Mouse (Mus musculus): ENCODE measurements around the gene Lrrc28. TPM values are rescaled to one million over a fixed set of nuclear protein-coding genes. Genes with fewer than 3 reads are reported as not detected.

The Lrrc28 gene
- polyA plus RNA-seq, 1 experiment from 2014 or later: 13.5 TPM

- no peak overlapping the region for H3K4me3 ChIP-seq (ENCODE audit: low read length)
- WGBS: 69% methylated on average over 5 of the region's 5 CpGs
- H3K36me3 ChIP-seq (ENCODE audit: control insufficient read depth, insufficient read depth, low read length): no peaks in the 10 kb centered on the region
- no peak for ATAC-seq (ENCODE audit: low read depth)
- peaks cover 23% of the 10 kb centered on the region for H3K4me1 ChIP-seq (replicated peaks; ENCODE audit: control insufficient read depth, insufficient read depth, low read length)
- no peak overlapping the region for H3K9ac ChIP-seq (ENCODE audit: low read length)
- no peaks in the 10 kb centered on the region for H3K27me3 ChIP-seq (ENCODE audit: control insufficient read depth, insufficient read depth, low read depth, low read length)
- no peak overlapping the region for H3K4me2 ChIP-seq (ENCODE audit: low read depth, low read length)
- H3K27ac ChIP-seq (ENCODE audit: low read length): no peak overlapping the region
- no peaks in the 10 kb centered on the region for H3K9me3 ChIP-seq (ENCODE audit: control insufficient read depth, low read length)
Observed at GRCm38 (mm10) chr7:67652211-67652610, 7.1 kb upstream of the Lrrc28 start.

GRCm38 (mm10) chr7:67648376-67648775, 3.3 kb upstream of the Lrrc28 start:
- H3K27ac ChIP-seq (ENCODE audit: low read length): no peak overlapping the region
- no peak for ATAC-seq (ENCODE audit: low read depth)
- H3K4me3 ChIP-seq (ENCODE audit: low read length): peak overlapping the region; percentile 40
- H3K27me3 ChIP-seq (ENCODE audit: control insufficient read depth, insufficient read depth, low read depth, low read length): no peaks in the 10 kb centered on the region
- H3K4me2 ChIP-seq (ENCODE audit: low read depth, low read length): peak overlapping the region; percentile 60
- no peaks in the 10 kb centered on the region for H3K9me3 ChIP-seq (ENCODE audit: control insufficient read depth, low read length)
- H3K9ac ChIP-seq (ENCODE audit: low read length): peak overlapping the region; percentile 59
- peaks cover 26% of the 10 kb centered on the region for H3K4me1 ChIP-seq (replicated peaks; ENCODE audit: control insufficient read depth, insufficient read depth, low read length)
- 56% methylated on average over 4 of the region's 4 CpGs for WGBS
- H3K36me3 ChIP-seq (ENCODE audit: control insufficient read depth, insufficient read depth, low read length): no peaks in the 10 kb centered on the region

DNA sequence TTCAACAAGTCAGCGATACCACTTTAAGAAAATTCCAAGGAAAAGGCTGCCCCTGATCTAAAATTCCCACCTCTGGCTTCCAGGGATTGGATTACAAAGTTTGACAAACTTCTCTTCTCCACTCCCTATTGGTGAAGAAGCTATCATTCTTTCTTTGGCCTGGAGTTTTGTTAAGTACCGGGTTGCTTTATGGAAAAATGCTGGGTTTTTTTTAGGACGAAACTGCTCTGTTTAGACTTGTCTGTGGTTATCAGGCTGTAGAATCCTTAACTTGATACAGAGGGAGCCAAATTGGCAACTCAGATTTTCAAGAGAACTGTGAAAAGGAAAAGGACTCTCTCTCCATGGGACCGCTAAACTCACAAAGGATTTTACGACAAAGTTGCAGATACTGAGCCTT, 2.2 kb upstream of the Lrrc28 start, which contains the start of gene Ttc23:
Gene Ttc23 (plus strand): TSS at position 134 of the 400 bp plus-strand sequence.
- peak; percentile 47; the same call in 1 of the 2 replicates for ATAC-seq (ENCODE audit: low read depth)
- Histone ChIP-seq H3K27me3 (ENCODE audit: control insufficient read depth, insufficient read depth, low read depth, low read length) (no peaks in the 10 kb centered on the region), H3K36me3 (ENCODE audit: control insufficient read depth, insufficient read depth, low read length) (no peaks in the 10 kb centered on the region), H3K27ac (ENCODE audit: low read length) (peak within 1 kb of the TSS; percentile 75), H3K4me1 (replicated peaks; ENCODE audit: control insufficient read depth, insufficient read depth, low read length) (peaks cover 26% of the 10 kb centered on the region), H3K4me2 (ENCODE audit: low read depth, low read length) (peak within 1 kb of the TSS; percentile 86), H3K9me3 (ENCODE audit: control insufficient read depth, low read length) (no peaks in the 10 kb centered on the region), H3K4me3 (ENCODE audit: low read length) (peak within 1 kb of the TSS; percentile 83), H3K9ac (ENCODE audit: low read length) (peak within 1 kb of the TSS; percentile 87)
- WGBS: 3% methylated on average over 5 of the region's 5 CpGs

DNA sequence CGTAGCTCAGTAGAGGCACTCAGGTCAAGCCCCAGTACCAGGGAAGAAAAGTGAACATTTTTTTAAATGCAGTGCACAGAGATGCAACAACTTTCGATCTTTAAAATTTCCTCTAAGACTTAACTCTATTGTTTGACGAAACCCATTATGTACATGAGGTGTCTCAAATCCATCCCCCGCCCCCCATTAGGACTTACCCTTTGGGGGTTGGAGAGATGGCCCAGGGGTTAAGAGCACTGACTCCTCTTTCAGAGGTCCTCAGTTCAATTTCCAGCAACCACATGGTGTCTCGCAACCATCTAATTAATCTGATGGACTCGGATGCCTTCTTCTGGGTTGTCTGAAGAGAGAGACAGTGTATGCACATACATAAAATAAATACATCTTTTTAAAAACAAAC, 1.1 kb upstream of the Lrrc28 start:
- H3K4me1 ChIP-seq (replicated peaks; ENCODE audit: control insufficient read depth, insufficient read depth, low read length): peaks cover 24% of the 10 kb centered on the region
- H3K36me3 ChIP-seq (ENCODE audit: control insufficient read depth, insufficient read depth, low read length): no peaks in the 10 kb centered on the region
- H3K9me3 ChIP-seq (ENCODE audit: control insufficient read depth, low read length): no peaks in the 10 kb centered on the region
- H3K4me3 ChIP-seq (ENCODE audit: low read length): peak overlapping the region; percentile 83
- H3K27me3 ChIP-seq (ENCODE audit: control insufficient read depth, insufficient read depth, low read depth, low read length): no peaks in the 10 kb centered on the region
- WGBS: 10% methylated on average over 6 of the region's 6 CpGs
- peak overlapping the region; percentile 86 for H3K4me2 ChIP-seq (ENCODE audit: low read depth, low read length)
- peak overlapping the region; percentile 90; the same call in 1 of the 2 replicates for H3K27ac ChIP-seq (ENCODE audit: low read length)
- ATAC-seq (ENCODE audit: low read depth): no peak
- H3K9ac ChIP-seq (ENCODE audit: low read length): peak overlapping the region; percentile 87

- H3K27me3 ChIP-seq (ENCODE audit: control insufficient read depth, insufficient read depth, low read depth, low read length): no peaks in the 10 kb centered on the region
- peak overlapping the region; percentile 83 for H3K4me3 ChIP-seq (ENCODE audit: low read length)
- no peaks in the 10 kb centered on the region for H3K36me3 ChIP-seq (ENCODE audit: control insufficient read depth, insufficient read depth, low read length)
- under 1% methylated on average over 15 of the region's 15 CpGs for WGBS
- H3K4me2 ChIP-seq (ENCODE audit: low read depth, low read length): peak overlapping the region; percentile 86
- ATAC-seq (ENCODE audit: low read depth): no peak
- peak overlapping the region; percentile 90 for H3K27ac ChIP-seq (ENCODE audit: low read length)
- H3K4me1 ChIP-seq (replicated peaks; ENCODE audit: control insufficient read depth, insufficient read depth, low read length): peaks cover 24% of the 10 kb centered on the region
- no peaks in the 10 kb centered on the region for H3K9me3 ChIP-seq (ENCODE audit: control insufficient read depth, low read length)
- peak overlapping the region; percentile 87 for H3K9ac ChIP-seq (ENCODE audit: low read length)
Observed at GRCm38 (mm10) chr7:67645681-67646014, 580 bp upstream of the Lrrc28 start.

- H3K9me3 ChIP-seq (ENCODE audit: control insufficient read depth, low read length): no peaks in the 10 kb centered on the region
- peak overlapping the region; percentile 87 for H3K9ac ChIP-seq (ENCODE audit: low read length)
- no peaks in the 10 kb centered on the region for H3K27me3 ChIP-seq (ENCODE audit: control insufficient read depth, insufficient read depth, low read depth, low read length)
- no peak overlapping the region for H3K27ac ChIP-seq (ENCODE audit: low read length)
- no peak for ATAC-seq (ENCODE audit: low read depth)
- H3K4me1 ChIP-seq (replicated peaks; ENCODE audit: control insufficient read depth, insufficient read depth, low read length): peaks cover 19% of the 10 kb centered on the region
- peak overlapping the region; percentile 86 for H3K4me2 ChIP-seq (ENCODE audit: low read depth, low read length)
- no peaks in the 10 kb centered on the region for H3K36me3 ChIP-seq (ENCODE audit: control insufficient read depth, insufficient read depth, low read length)
- H3K4me3 ChIP-seq (ENCODE audit: low read length): peak overlapping the region; percentile 83
- WGBS: 33% methylated on average over 8 of the region's 8 CpGs
Observed at GRCm38 (mm10) chr7:67644291-67644690, 777 bp downstream of the Lrrc28 start.

DNA sequence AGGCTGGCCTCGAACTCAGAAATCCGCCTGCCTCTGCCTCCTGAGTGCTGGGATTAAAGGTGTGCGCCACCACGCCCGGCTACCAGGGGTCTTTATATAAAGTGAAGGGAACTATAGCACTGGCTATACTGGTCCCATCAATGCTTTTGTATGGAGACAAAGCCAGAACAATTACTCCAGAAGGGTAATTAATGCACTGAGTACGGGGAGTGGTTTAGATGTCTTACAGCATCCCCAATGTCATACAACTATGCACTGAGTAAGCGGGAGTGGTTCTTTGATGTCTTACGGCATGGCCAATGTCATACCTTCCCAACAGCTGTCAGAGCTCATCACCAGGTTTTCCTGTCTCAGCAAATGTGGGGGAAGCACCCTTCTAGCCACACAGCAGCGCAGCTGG, 2.1 kb downstream of the Lrrc28 start:
- no peaks in the 10 kb centered on the region for H3K27me3 ChIP-seq (ENCODE audit: control insufficient read depth, insufficient read depth, low read depth, low read length)
- H3K9ac ChIP-seq (ENCODE audit: low read length): no peak overlapping the region
- no peak overlapping the region for H3K4me2 ChIP-seq (ENCODE audit: low read depth, low read length)
- no peak overlapping the region for H3K4me3 ChIP-seq (ENCODE audit: low read length)
- H3K27ac ChIP-seq (ENCODE audit: low read length): no peak overlapping the region
- no peaks in the 10 kb centered on the region for H3K9me3 ChIP-seq (ENCODE audit: control insufficient read depth, low read length)
- H3K36me3 ChIP-seq (ENCODE audit: control insufficient read depth, insufficient read depth, low read length): no peaks in the 10 kb centered on the region
- 88% methylated on average over 9 of the region's 9 CpGs for WGBS
- no peak for ATAC-seq (ENCODE audit: low read depth)
- peaks cover 10% of the 10 kb centered on the region for H3K4me1 ChIP-seq (replicated peaks; ENCODE audit: control insufficient read depth, insufficient read depth, low read length)

DNA sequence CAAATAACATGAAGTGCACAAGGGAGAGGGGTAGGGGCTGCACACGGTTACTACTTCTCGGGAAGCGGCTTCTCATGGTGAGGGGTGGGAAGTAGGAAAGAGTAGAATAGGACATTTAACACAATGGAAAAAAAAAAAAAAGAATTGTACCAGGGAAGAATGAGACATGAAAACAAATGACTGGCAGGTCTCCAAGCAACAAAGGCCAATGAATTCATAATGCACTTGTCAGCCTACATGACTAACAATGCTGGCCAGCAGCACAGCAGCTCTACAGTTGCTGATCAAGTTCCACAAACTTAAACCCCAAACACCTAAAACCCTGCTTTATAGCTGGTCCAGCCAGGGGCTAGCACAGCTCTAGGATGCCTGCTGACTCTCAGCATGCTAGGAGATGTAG, 6.1 kb downstream of the Lrrc28 start:
- H3K4me2 ChIP-seq (ENCODE audit: low read depth, low read length): no peak overlapping the region
- no peaks in the 10 kb centered on the region for H3K9me3 ChIP-seq (ENCODE audit: control insufficient read depth, low read length)
- 63% methylated on average over 3 of the region's 3 CpGs for WGBS
- 0 out of 2 replicates have a peak, but pooled peaks have one; percentile 15 for ATAC-seq (ENCODE audit: low read depth)
- H3K36me3 ChIP-seq (ENCODE audit: control insufficient read depth, insufficient read depth, low read length): no peaks in the 10 kb centered on the region
- no peak overlapping the region for H3K4me3 ChIP-seq (ENCODE audit: low read length)
- no peaks in the 10 kb centered on the region for H3K4me1 ChIP-seq (replicated peaks; ENCODE audit: control insufficient read depth, insufficient read depth, low read length)
- no peaks in the 10 kb centered on the region for H3K27me3 ChIP-seq (ENCODE audit: control insufficient read depth, insufficient read depth, low read depth, low read length)
- 0 out of 2 replicates have a peak overlapping the region, but pooled peaks have one; percentile 21 for H3K27ac ChIP-seq (ENCODE audit: low read length)
- no peak overlapping the region for H3K9ac ChIP-seq (ENCODE audit: low read length)

GRCm38 (mm10) chr7:67636161-67636560, 8.9 kb downstream of the Lrrc28 start:
- H3K4me1 ChIP-seq (replicated peaks; ENCODE audit: control insufficient read depth, insufficient read depth, low read length): no peaks in the 10 kb centered on the region
- H3K4me2 ChIP-seq (ENCODE audit: low read depth, low read length): no peak overlapping the region
- no peak overlapping the region for H3K4me3 ChIP-seq (ENCODE audit: low read length)
- H3K27me3 ChIP-seq (ENCODE audit: control insufficient read depth, insufficient read depth, low read depth, low read length): no peaks in the 10 kb centered on the region
- no peak overlapping the region for H3K27ac ChIP-seq (ENCODE audit: low read length)
- no peaks in the 10 kb centered on the region; the same call in 1 of the 2 replicates for H3K36me3 ChIP-seq (ENCODE audit: control insufficient read depth, insufficient read depth, low read length)
- no peaks in the 10 kb centered on the region for H3K9me3 ChIP-seq (ENCODE audit: control insufficient read depth, low read length)
- ATAC-seq (ENCODE audit: low read depth): no peak
- no peak overlapping the region for H3K9ac ChIP-seq (ENCODE audit: low read length)
- 59% methylated on average over 2 of the region's 2 CpGs for WGBS

DNA sequence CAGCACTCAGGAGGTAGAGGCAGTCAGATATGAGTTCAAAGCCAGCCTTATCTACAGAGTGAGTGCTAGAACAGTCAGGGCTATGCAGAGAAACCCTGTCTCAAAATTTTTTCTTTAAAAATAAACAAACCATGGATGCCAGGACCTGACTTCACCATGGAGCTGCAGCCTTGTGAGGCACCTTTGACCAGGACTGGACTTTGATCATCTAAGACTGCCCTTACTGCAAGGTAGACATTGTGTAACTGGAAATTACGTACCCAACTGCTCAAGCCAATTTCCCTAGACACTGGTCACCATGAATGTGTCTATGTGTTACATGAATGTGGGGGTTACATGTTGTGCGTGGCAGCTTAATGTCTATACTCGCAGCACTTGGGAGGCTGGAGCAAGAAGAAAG, 10.9 kb downstream of the Lrrc28 start:
- Histone ChIP-seq H3K27ac (ENCODE audit: low read length) (no peak overlapping the region), H3K36me3 (ENCODE audit: control insufficient read depth, insufficient read depth, low read length) (no peaks in the 10 kb centered on the region; the same call in 1 of the 2 replicates), H3K4me1 (replicated peaks; ENCODE audit: control insufficient read depth, insufficient read depth, low read length) (no peaks in the 10 kb centered on the region), H3K4me3 (ENCODE audit: low read length) (no peak overlapping the region), H3K27me3 (ENCODE audit: control insufficient read depth, insufficient read depth, low read depth, low read length) (no peaks in the 10 kb centered on the region), H3K9me3 (ENCODE audit: control insufficient read depth, low read length) (no peaks in the 10 kb centered on the region), H3K9ac (ENCODE audit: low read length) (no peak overlapping the region), H3K4me2 (ENCODE audit: low read depth, low read length) (no peak overlapping the region)
- ATAC-seq (ENCODE audit: low read depth): no peak
- 84% methylated on average over 3 of the region's 3 CpGs for WGBS
